Mouse (Mus musculus) MEL (cell line): ENCODE results near the gene Gm5426. TPM values are rescaled to one million over a fixed set of nuclear protein-coding genes. Genes with fewer than 3 reads are reported as not detected.

Experiments used
- DNase-seq: peaks from one replicate; pipeline ENCODE4 v3.0.0; 2011; ENCODE audit warnings: low read depth, low spot score
- H3K27ac ChIP-seq: 2 replicates; pipeline ENCODE4 v1.5.1; 2012; ENCODE audit warnings: low read depth, mild to moderate bottlenecking, control low read depth, low read length, moderate library complexity; ENCODE audit not compliant: control insufficient read depth
- H3K27me3 ChIP-seq, 2 experiments: fragments of 150-350 bp in 1 of 2; sonication (generic) in 1 of 2; 2 replicates each; pipeline ENCODE4 v1.6.1; 2012; ENCODE audit warnings: low read length in 2 of 2, mild to moderate bottlenecking in 2 of 2, improper control_type of control experiment in 1 of 2, moderate library complexity in 1 of 2; ENCODE audit not compliant: insufficient read depth in 2 of 2, control insufficient read depth in 1 of 2
- H3K36me3 ChIP-seq, 2 experiments: 2 replicates each; pipeline ENCODE4 v1.6.1; 2012 to 2014; ENCODE audit warnings: low read length in 2 of 2, improper control_type of control experiment in 1 of 2, inconsistent platforms in 1 of 2, mild to moderate bottlenecking in 1 of 2; ENCODE audit not compliant: insufficient read depth in 2 of 2, control insufficient read depth in 1 of 2
- H3K4me1 ChIP-seq, 2 experiments: fragments of 150-350 bp in 1 of 2; sonication (generic) in 1 of 2; 2 replicates each; pipeline ENCODE4 v1.6.1; 2012; ENCODE audit warnings: low read length in 2 of 2, improper control_type of control experiment in 1 of 2, mild to moderate bottlenecking in 1 of 2; ENCODE audit not compliant: insufficient read depth in 2 of 2, control insufficient read depth in 1 of 2
- H3K4me3 ChIP-seq, 2 experiments: fragments of 150-350 bp in 1 of 2; sonication (generic) in 1 of 2; 2 replicates each; pipeline ENCODE4 v1.5.1; 2012; ENCODE audit warnings: low read depth in 2 of 2, low read length in 2 of 2, mild to moderate bottlenecking in 2 of 2, moderate library complexity in 2 of 2, control low read depth in 1 of 2, improper control_type of control experiment in 1 of 2; ENCODE audit not compliant: control insufficient read depth in 1 of 2, insufficient read depth in 1 of 2
- H3K79me2 ChIP-seq: 2 replicates; pipeline ENCODE4 v1.6.1; 2012; ENCODE audit warnings: mild to moderate bottlenecking, low read length, moderate library complexity; ENCODE audit not compliant: control insufficient read depth, poor library complexity, insufficient read depth
- H3K9ac ChIP-seq: 2 replicates; pipeline ENCODE4 v1.6.1; 2012; ENCODE audit warnings: low read depth, mild to moderate bottlenecking, control low read depth, low read length, moderate library complexity; ENCODE audit not compliant: control insufficient read depth, poor library complexity, severe bottlenecking
- H3K9me3 ChIP-seq: fragments of 150-350 bp; sonication (generic); replicated peaks from 2 replicates; pipeline ENCODE4 v1.6.1; 2012; ENCODE audit warnings: mild to moderate bottlenecking, low read length, improper control_type of control experiment, moderate library complexity; ENCODE audit not compliant: insufficient read depth
- CHD1 ChIP-seq: IDR thresholded peaks from 2 replicates; pipeline ENCODE4 v1.6.1; 2012; ENCODE audit warnings: low read depth, mild to moderate bottlenecking, inconsistent platforms, low read length, improper control_type of control experiment
- CTCF ChIP-seq, 3 experiments: IDR thresholded peaks in 2 of 3; conservative IDR thresholded peaks in 1 of 3; 2 replicates each; pipeline ENCODE4 v1.5.1; 2011 to 2012; ENCODE audit warnings: low read length in 3 of 3, low read depth in 2 of 3, mild to moderate bottlenecking in 2 of 3, improper control_type of control experiment in 1 of 3, inconsistent platforms in 1 of 3, mixed read lengths in 1 of 3, moderate library complexity in 1 of 3; ENCODE audit not compliant: control insufficient read depth in 1 of 3, insufficient read depth in 1 of 3, poor library complexity in 1 of 3, severe bottlenecking in 1 of 3
- GABPA ChIP-seq: IDR thresholded peaks from 2 replicates; pipeline ENCODE4 v1.6.1; 2012; ENCODE audit warnings: low read depth, mild to moderate bottlenecking, inconsistent platforms, low read length, improper control_type of control experiment, moderate library complexity
- GATA1 ChIP-seq: IDR thresholded peaks from 2 replicates; pipeline ENCODE4 v1.6.1; 2011; ENCODE audit warnings: low read depth, low read length, improper control_type of control experiment
- HCFC1 ChIP-seq: IDR thresholded peaks from 2 replicates; pipeline ENCODE4 v1.6.1; 2012; ENCODE audit warnings: low read depth, mild to moderate bottlenecking, inconsistent platforms, low read length, improper control_type of control experiment, moderate library complexity
- JUND ChIP-seq: IDR thresholded peaks from 2 replicates; pipeline ENCODE4 v1.6.1; 2011; ENCODE audit warnings: low read depth, mild to moderate bottlenecking, improper control_type of control experiment, low read length
- KAT2A ChIP-seq: conservative IDR thresholded peaks from 2 replicates; pipeline ENCODE4 v1.6.1; 2012; ENCODE audit warnings: low read depth, low read length, improper control_type of control experiment, inconsistent platforms
- MAFK ChIP-seq: IDR thresholded peaks from 2 replicates; pipeline ENCODE4 v1.6.1; 2011; ENCODE audit warnings: low read depth, mild to moderate bottlenecking, low read length, improper control_type of control experiment, borderline replicate concordance
- MYB ChIP-seq: IDR thresholded peaks from 2 replicates; pipeline ENCODE4 v1.6.1; 2011; ENCODE audit warnings: mild to moderate bottlenecking, low read depth, low read length, improper control_type of control experiment
- MYC ChIP-seq: IDR thresholded peaks from 2 replicates; pipeline ENCODE4 v1.6.1; 2011; ENCODE audit warnings: low read depth, mild to moderate bottlenecking, low read length, improper control_type of control experiment, moderate library complexity
- NRF1 ChIP-seq: IDR thresholded peaks from 2 replicates; pipeline ENCODE4 v1.6.1; 2014; ENCODE audit warnings: low read depth, mild to moderate bottlenecking, inconsistent platforms, low read length, improper control_type of control experiment, moderate library complexity; ENCODE audit not compliant: poor library complexity, insufficient read depth, severe bottlenecking
- POLR2AphosphoS2 ChIP-seq: IDR thresholded peaks from 2 replicates; pipeline ENCODE4 v1.6.1; 2011; ENCODE audit warnings: low read length, improper control_type of control experiment
- RAD21 ChIP-seq: IDR thresholded peaks from 2 replicates; pipeline ENCODE4 v1.6.1; 2011; ENCODE audit warnings: mild to moderate bottlenecking, low read depth, low read length, improper control_type of control experiment
- SMC3 ChIP-seq: IDR thresholded peaks from 2 replicates; pipeline ENCODE4 v1.6.1; 2011; ENCODE audit warnings: low read depth, low read length, improper control_type of control experiment
- TBP ChIP-seq: IDR thresholded peaks from 2 replicates; pipeline ENCODE4 v1.8.0; 2011; ENCODE audit warnings: low read depth, low read length, improper control_type of control experiment
- TCF12 ChIP-seq: IDR thresholded peaks from 2 replicates; pipeline ENCODE4 v1.6.1; 2014; ENCODE audit warnings: low read depth, mild to moderate bottlenecking, inconsistent platforms, low read length, improper control_type of control experiment, moderate library complexity
- USF1 ChIP-seq: IDR thresholded peaks from 2 replicates; pipeline ENCODE4 v1.6.1; 2014; ENCODE audit warnings: low read depth, mild to moderate bottlenecking, inconsistent platforms, low read length, improper control_type of control experiment, moderate library complexity
- USF2 ChIP-seq, 2 experiments: IDR thresholded peaks; 2 replicates each; pipeline ENCODE4 v1.6.1; 2011 to 2012; ENCODE audit warnings: improper control_type of control experiment in 2 of 2, low read length in 2 of 2, borderline replicate concordance in 1 of 2, inconsistent platforms in 1 of 2, low read depth in 1 of 2, mild to moderate bottlenecking in 1 of 2; ENCODE audit not compliant: insufficient read depth in 1 of 2
- polyA plus RNA-seq, 2 experiments: library from polyadenylated mRNA; stranded (reverse) in 1 of 2; unstranded in 1 of 2; fragments of >175 nt in 1 of 2; fragments of >200 nt in 1 of 2; gene quantifications; 2 replicates each; pipeline versions ENCODE4 v1.2.1 to v1.2.4; 2012; ENCODE audit warnings: low replicate concordance in 2 of 2, low read depth in 1 of 2; ENCODE audit not compliant: insufficient read length in 2 of 2, insufficient read depth in 1 of 2, missing spikeins in 1 of 2
- total RNA-seq: library from RNA; depleted of rRNA; stranded (reverse); fragments of 300-350 nt; gene quantifications from 2 replicates; pipeline ENCODE4 v1.2.3, GENCODE M21; 2012

The Gm5426 gene
- total and polyA plus RNA-seq, 3 experiments, result 1.0 TPM; not detected in 2

DNA sequence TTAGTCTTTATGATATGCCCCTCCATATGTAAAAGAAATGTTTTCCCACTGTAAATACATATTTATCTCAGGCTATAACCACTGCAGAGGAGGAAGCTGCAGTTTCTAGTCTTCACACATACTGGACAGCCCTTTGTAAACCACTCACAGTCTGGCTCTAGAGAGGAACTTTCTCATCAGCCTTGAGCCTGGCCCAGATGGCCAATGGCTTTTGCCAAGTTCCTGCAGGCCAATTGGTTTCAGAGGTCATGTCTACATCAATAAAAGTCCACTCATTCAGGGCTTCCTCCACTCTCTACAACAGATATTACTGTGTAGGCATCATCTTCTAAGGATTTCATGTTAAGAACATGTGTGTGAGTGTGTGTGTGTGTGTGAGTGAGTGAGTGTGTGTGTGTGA lies 35.1 kb downstream of the Gm5426 start:
- no peak overlapping the region for H3K27ac ChIP-seq
- no peak overlapping the region for H3K9ac ChIP-seq
- no peak overlapping the region for H3K4me3 ChIP-seq
- H3K4me1 ChIP-seq, result no peaks in the 10 kb centered on the region
- TF ChIP-seq USF1 (no peak), CTCF (IDR thresholded peaks at IDR 0.05 in 2 of 3, conservative IDR thresholded peaks at IDR 0.05 in 1 of 3; ENCODE audit: control insufficient read depth in 1 of 3, insufficient read depth in 1 of 3, low read depth in 2 of 3, low read length in 3 of 3, poor library complexity in 1 of 3, severe bottlenecking in 1 of 3) (no peak), RAD21 (no peak), HCFC1 (no peak), NRF1 (no peak)
- H3K79me2 ChIP-seq, result no peaks in the 10 kb centered on the region
- no peaks in the 10 kb centered on the region for H3K9me3 ChIP-seq
- DNase-seq, result no peak
- no peaks in the 10 kb centered on the region for H3K36me3 ChIP-seq
- no peaks in the 10 kb centered on the region; a peak in 1 of 4 replicates for H3K27me3 ChIP-seq

DNA sequence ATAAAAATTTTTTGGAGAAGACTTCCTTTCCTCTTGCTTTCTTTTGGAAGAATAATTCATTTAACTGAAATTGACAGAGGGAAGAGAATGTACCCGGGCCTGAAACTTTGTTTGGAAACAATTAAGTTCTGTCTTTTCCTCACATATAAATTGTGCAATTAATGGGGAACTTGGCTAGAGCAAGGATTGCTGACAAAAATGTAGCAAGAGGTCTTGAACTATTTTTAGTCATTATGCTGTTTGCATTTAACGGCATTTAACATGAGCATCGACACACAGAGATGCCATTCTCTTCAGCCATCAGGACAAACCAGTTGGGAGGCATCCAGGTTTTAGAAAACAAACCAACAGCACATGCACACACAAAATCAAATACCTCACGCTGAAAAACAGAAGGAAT lies 36.6 kb downstream of the Gm5426 start:
- no peaks in the 10 kb centered on the region for H3K4me1 ChIP-seq
- no peaks in the 10 kb centered on the region; a peak in 1 of 4 replicates for H3K27me3 ChIP-seq
- H3K4me3 ChIP-seq, result no peak overlapping the region
- H3K9ac ChIP-seq, result no peak overlapping the region
- H3K79me2 ChIP-seq, result no peaks in the 10 kb centered on the region
- no peaks in the 10 kb centered on the region for H3K9me3 ChIP-seq
- no peak overlapping the region for H3K27ac ChIP-seq
- no peak for DNase-seq
- TF ChIP-seq TCF12, result no peak
- no peak for TF ChIP-seq NRF1
- no peak for TF ChIP-seq USF1
- no peak for TF ChIP-seq RAD21
- no peak for TF ChIP-seq KAT2A
- no peak for TF ChIP-seq TBP
- TF ChIP-seq CTCF (IDR thresholded peaks at IDR 0.05 in 2 of 3, conservative IDR thresholded peaks at IDR 0.05 in 1 of 3; ENCODE audit: control insufficient read depth in 1 of 3, insufficient read depth in 1 of 3, low read depth in 2 of 3, low read length in 3 of 3, poor library complexity in 1 of 3, severe bottlenecking in 1 of 3), result no peak
- TF ChIP-seq MYB, result no peak
- no peak for TF ChIP-seq SMC3
- TF ChIP-seq GATA1, result no peak
- TF ChIP-seq JUND, result no peak
- TF ChIP-seq MAFK, result no peak
- TF ChIP-seq POLR2AphosphoS2, result no peak
- no peak for TF ChIP-seq GABPA
- TF ChIP-seq MYC, result no peak
- TF ChIP-seq USF2 (IDR thresholded peaks at IDR 0.05; ENCODE audit: borderline replicate concordance in 1 of 2, insufficient read depth in 1 of 2, low read depth in 1 of 2, low read length in 2 of 2), result no peak
- TF ChIP-seq CHD1, result no peak
- no peaks in the 10 kb centered on the region for H3K36me3 ChIP-seq
